Mouse (Mus musculus) erythroblast, embryonic 14.5 days (primary cell): ENCODE results near the gene Aagab.

ENCODE experiments used
- GATA1 ChIP-seq: IDR thresholded peaks from 2 replicates; pipeline ENCODE4 v1.6.1; 2012; ENCODE audit warnings: low read length, inconsistent platforms, mixed read lengths
- TAL1 ChIP-seq: IDR thresholded peaks from 3 replicates; pipeline ENCODE4 v1.6.1; 2012; ENCODE audit warnings: low read length, inconsistent platforms, mixed read lengths

- TF ChIP-seq GATA1 = no peak
- TF ChIP-seq TAL1 = no peak
These were observed 64.9 kb downstream of the Aagab start for GRCm38 (mm10) chr9:63667373-63667724.
